Mouse (Mus musculus) kidney, postnatal 0 days (tissue): ENCODE measurements around the gene Nipal1. TPM values are rescaled to one million over a fixed set of nuclear protein-coding genes. Genes with fewer than 3 reads are reported as not detected.
A peak's percentile ranks its signal among the peaks of the same experiment; 100 is the strongest.

Source experiments
- ATAC-seq: fragments of 200-750 bp; cut with Nextera tagmentation; replicated peaks from 2 replicates; pipeline ENCODE4 v1.8.0; 2017; ENCODE audit warnings: low read depth, moderate number of reproducible peaks, moderate TSS enrichment, moderate library complexity; ENCODE audit not compliant: low FRiP score
- DNase-seq: peaks from one replicate; pipeline ENCODE4 v3.0.0-alpha.2; 2016; ENCODE audit warnings: low spot score
- H3K27ac ChIP-seq: fragments of 300-500 bp; sonication (generic); 2 replicates; pipeline ENCODE4 v1.5.1; 2014; ENCODE audit warnings: mild to moderate bottlenecking
- H3K27me3 ChIP-seq: fragments of 300-500 bp; sonication (generic); 2 replicates; pipeline ENCODE4 v1.6.1; 2014; ENCODE audit warnings: low read length, mixed read lengths; ENCODE audit not compliant: insufficient read depth
- H3K36me3 ChIP-seq: fragments of 300-500 bp; sonication (generic); 2 replicates; pipeline ENCODE4 v1.6.1; 2014; ENCODE audit warnings: low read length, mixed read lengths; ENCODE audit not compliant: insufficient read depth
- H3K4me1 ChIP-seq: fragments of 300-500 bp; sonication (generic); replicated peaks from 2 replicates; pipeline ENCODE4 v1.6.1; 2014; ENCODE audit warnings: antibody characterized with exemption, low read length, mixed read lengths; ENCODE audit not compliant: insufficient read depth
- H3K4me2 ChIP-seq: fragments of 300-500 bp; sonication (generic); 2 replicates; pipeline ENCODE4 v1.6.1; 2014; ENCODE audit warnings: mild to moderate bottlenecking, low read length, moderate library complexity, mixed read lengths
- H3K4me3 ChIP-seq: fragments of 300-500 bp; sonication (generic); replicated peaks from 2 replicates; pipeline ENCODE4 v1.5.1; 2014; ENCODE audit warnings: low read depth, low read length
- H3K9ac ChIP-seq: fragments of 300-500 bp; sonication (generic); 2 replicates; pipeline ENCODE4 v1.6.1; 2014; ENCODE audit warnings: low read depth, low read length
- H3K9me3 ChIP-seq: fragments of 300-500 bp; sonication (generic); replicated peaks from 2 replicates; pipeline ENCODE4 v1.6.1; 2016; ENCODE audit warnings: low read length, inconsistent platforms, mixed read lengths
- CTCF ChIP-seq: IDR thresholded peaks from 2 replicates; pipeline ENCODE4 v1.5.1; 2016; ENCODE audit warnings: antibody characterized with exemption, low read depth, mild to moderate bottlenecking, moderate library complexity
- WGBS: fragments of 180-500 bp; shearing (Covaris S2); extraction: QIAGEN DNeasy Blood & Tissue Kit; methylation state at CpG from one replicate; pipeline ENCODE4 v1.1.7; 2014; 5-methylcytosine and 5-hydroxymethylcytosine counted together
- polyA plus RNA-seq: library from polyadenylated mRNA; unstranded; fragments of >200 nt; fragmentation: Nextera tagmentation; extraction: Ambion mirVana; gene quantifications from 2 replicates; pipeline ENCODE4 v1.2.1, GENCODE M21; 2015

Gene Nipal1
- polyA plus RNA-seq, 1 experiment from 2014 or later = 8.2 TPM

GRCm38 (mm10) chr5:72647958-72648595, 482 bp downstream of the Nipal1 start:
- Histone ChIP-seq H3K27ac (no peak overlapping the region), H3K4me3 (peak overlapping the region; percentile 41), H3K27me3 (no peaks in the 10 kb centered on the region), H3K9me3 (no peaks in the 10 kb centered on the region), H3K36me3 (no peaks in the 10 kb centered on the region), H3K4me2 (peak overlapping the region; percentile 84), H3K9ac (peak overlapping the region; percentile 50), H3K4me1 (0 out of 2 replicates have a peak, but pooled peaks cover 4% of the 10 kb centered on the region)
- DNase-seq (no peak), ATAC-seq (peak; percentile 10)
- no peak for TF ChIP-seq CTCF
- 5% methylated on average over 18 of the region's 18 CpGs for WGBS

- 69% methylated on average over 9 of the region's 9 CpGs for WGBS
- no peaks in the 10 kb centered on the region for H3K36me3 ChIP-seq
- H3K9me3 ChIP-seq = no peaks in the 10 kb centered on the region
- no peak overlapping the region for H3K9ac ChIP-seq
- no peak overlapping the region for H3K4me3 ChIP-seq
- DNase-seq = no peak
- no peak for TF ChIP-seq CTCF
- ATAC-seq = no peak
- H3K4me1 ChIP-seq = 0 out of 2 replicates have a peak, but pooled peaks cover 4% of the 10 kb centered on the region
- H3K27me3 ChIP-seq = no peaks in the 10 kb centered on the region
- no peak overlapping the region; the same call in 1 of the 2 replicates for H3K4me2 ChIP-seq
- H3K27ac ChIP-seq = no peak overlapping the region
These were observed 1.6 kb downstream of the Nipal1 start for GRCm38 (mm10) chr5:72648987-72649735.

- 64% methylated on average over 10 of the region's 10 CpGs for WGBS
- Histone ChIP-seq H3K4me1 (peaks cover 6% of the 10 kb centered on the region; the same call in 1 of the 2 replicates), H3K4me2 (no peak overlapping the region), H3K27me3 (no peaks in the 10 kb centered on the region), H3K9me3 (no peaks in the 10 kb centered on the region), H3K27ac (no peak overlapping the region), H3K4me3 (no peak overlapping the region), H3K9ac (no peak overlapping the region), H3K36me3 (no peaks in the 10 kb centered on the region)
- TF ChIP-seq CTCF = no peak
- DNase-seq (no peak), ATAC-seq (no peak)
These were observed 5.6 kb downstream of the Nipal1 start for GRCm38 (mm10) chr5:72653068-72653674.

- peak overlapping the region; percentile 21 for H3K4me2 ChIP-seq
These were observed 8.7 kb downstream of the Nipal1 start for GRCm38 (mm10) chr5:72656270-72656791.

GRCm38 (mm10) chr5:72658375-72658774, 10.8 kb downstream of the Nipal1 start:
- Histone ChIP-seq H3K4me3 (no peak overlapping the region), H3K4me1 (peaks cover 5% of the 10 kb centered on the region; the same call in 1 of the 2 replicates), H3K9me3 (no peaks in the 10 kb centered on the region), H3K27me3 (no peaks in the 10 kb centered on the region), H3K36me3 (no peaks in the 10 kb centered on the region), H3K9ac (no peak overlapping the region), H3K27ac (no peak overlapping the region), H3K4me2 (no peak overlapping the region)
- no peak for ATAC-seq
- no peak for TF ChIP-seq CTCF
- no peak for DNase-seq
- 84% methylated on average over 13 of the region's 13 CpGs for WGBS

More at GRCm38 (mm10) chr5:72656270-72656791, 8.7 kb downstream of the Nipal1 start:
- WGBS = 9% methylated on average over 7 of the region's 7 CpGs
- no peak for TF ChIP-seq CTCF
- Histone ChIP-seq H3K9ac (no peak overlapping the region), H3K27me3 (no peaks in the 10 kb centered on the region), H3K4me1 (peaks cover 5% of the 10 kb centered on the region; the same call in 1 of the 2 replicates), H3K9me3 (no peaks in the 10 kb centered on the region), H3K4me3 (no peak overlapping the region), H3K27ac (no peak overlapping the region; the same call in 1 of the 2 replicates), H3K36me3 (no peaks in the 10 kb centered on the region)
- DNase-seq (peak; percentile 64), ATAC-seq (peak; percentile 33; the same call in 1 of the 2 replicates)
